Mouse (Mus musculus) embryonic facial prominence, embryonic 15.5 days (tissue): ENCODE measurements around the gene Sh3gl2. TPM values are rescaled to one million over a fixed set of nuclear protein-coding genes. Genes with fewer than 3 reads are reported as not detected.

Experiments
- ATAC-seq: fragments of 200-750 bp; cut with Nextera tagmentation; 2 replicates; pipeline ENCODE4 v1.8.0; 2017; ENCODE audit warnings: low read depth, moderate TSS enrichment; ENCODE audit not compliant: insufficient number of reproducible peaks, low FRiP score, low TSS enrichment
- H3K27ac ChIP-seq: fragments of 300-500 bp; sonication (generic); replicated peaks from 2 replicates; pipeline ENCODE4 v1.5.1; 2015; ENCODE audit warnings: mild to moderate bottlenecking, inconsistent platforms
- H3K27me3 ChIP-seq: fragments of 300-500 bp; sonication (generic); 2 replicates; pipeline ENCODE4 v1.6.1; 2015; ENCODE audit warnings: inconsistent platforms
- H3K36me3 ChIP-seq: fragments of 300-500 bp; sonication (generic); 2 replicates; pipeline ENCODE4 v1.6.1; 2015; ENCODE audit warnings: mild to moderate bottlenecking, inconsistent platforms
- H3K4me1 ChIP-seq: fragments of 300-500 bp; sonication (generic); 2 replicates; pipeline ENCODE4 v1.6.1; 2015; ENCODE audit warnings: inconsistent platforms
- H3K4me2 ChIP-seq: fragments of 300-500 bp; sonication (generic); replicated peaks from 2 replicates; pipeline ENCODE4 v1.6.1; 2015; ENCODE audit warnings: mild to moderate bottlenecking, inconsistent platforms
- H3K4me3 ChIP-seq: fragments of 300-500 bp; sonication (generic); replicated peaks from 2 replicates; pipeline ENCODE4 v1.5.1; 2015; ENCODE audit warnings: mild to moderate bottlenecking, inconsistent platforms
- H3K9ac ChIP-seq: fragments of 300-500 bp; sonication (generic); 2 replicates; pipeline ENCODE4 v1.6.1; 2015; ENCODE audit warnings: inconsistent platforms
- H3K9me3 ChIP-seq: fragments of 300-500 bp; sonication (generic); replicated peaks from 2 replicates; pipeline ENCODE4 v1.6.1; 2016; ENCODE audit warnings: inconsistent platforms
- WGBS: fragments of 180-500 bp; shearing (Covaris S2); methylation state at CpG from one replicate; pipeline ENCODE4 v1.1.7; 2015; 5-methylcytosine and 5-hydroxymethylcytosine counted together
- polyA plus RNA-seq: library from polyadenylated mRNA; unstranded; fragments of >200 nt; fragmentation: Nextera tagmentation; extraction: Ambion mirVana; gene quantifications from 2 replicates; pipeline ENCODE4 v1.2.1, GENCODE M21; 2015

Gene Sh3gl2
- polyA plus RNA-seq, 1 experiment from 2014 or later: 10.6 TPM

DNA sequence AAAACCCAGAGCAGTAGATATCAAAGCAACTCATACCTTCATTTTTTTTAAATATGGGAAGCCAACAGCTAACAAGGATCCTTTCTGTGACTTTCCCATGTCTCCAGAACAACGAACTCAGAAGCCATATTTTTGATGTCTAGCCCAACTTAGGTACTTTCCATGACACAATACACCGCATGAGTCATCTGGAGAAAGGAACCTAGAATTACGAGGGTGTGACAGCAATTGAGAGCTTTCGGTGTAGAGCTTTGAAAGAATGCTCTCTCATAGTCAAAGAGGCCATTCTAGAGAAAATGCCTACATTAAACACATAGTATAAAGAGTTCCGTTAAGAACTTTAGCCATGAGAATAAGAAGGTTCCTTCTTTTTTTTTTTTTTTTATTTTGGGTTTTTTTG is 413.8 kb downstream of the Sh3gl2 start:
- H3K27me3 ChIP-seq: no peaks in the 10 kb centered on the region
- H3K4me3 ChIP-seq: no peak overlapping the region
- no peaks in the 10 kb centered on the region for H3K9me3 ChIP-seq
- no peak overlapping the region for H3K27ac ChIP-seq
- 89% methylated on average over 5 of the region's 5 CpGs for WGBS
- H3K36me3 ChIP-seq: no peaks in the 10 kb centered on the region
- no peak overlapping the region for H3K4me2 ChIP-seq
- ATAC-seq: no peak
- no peak overlapping the region for H3K9ac ChIP-seq
- no peaks in the 10 kb centered on the region for H3K4me1 ChIP-seq

DNA sequence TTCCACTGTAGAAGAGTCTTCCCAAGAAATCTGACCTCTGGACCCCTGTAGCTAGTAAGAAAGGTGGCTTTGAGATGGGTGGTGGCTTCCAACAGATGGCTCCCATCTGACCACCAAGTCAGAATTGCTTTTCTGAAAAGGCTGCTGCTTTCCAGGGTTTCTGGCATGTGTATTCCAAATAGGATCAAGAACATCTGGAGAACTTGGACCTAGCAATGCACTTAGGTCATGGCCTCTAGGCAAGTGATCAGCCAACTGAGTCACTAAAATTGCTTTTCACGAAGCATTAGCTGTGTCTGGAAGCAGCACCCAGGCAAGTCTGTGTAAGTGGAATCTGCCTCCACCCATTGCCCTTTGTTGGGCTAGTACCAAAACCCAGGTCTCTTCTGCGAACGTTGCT is 414.3 kb downstream of the Sh3gl2 start:
- Histone ChIP-seq H3K9me3 (no peaks in the 10 kb centered on the region), H3K9ac (no peak overlapping the region), H3K27me3 (no peaks in the 10 kb centered on the region), H3K27ac (no peak overlapping the region), H3K4me2 (no peak overlapping the region), H3K4me1 (no peaks in the 10 kb centered on the region), H3K4me3 (no peak overlapping the region), H3K36me3 (no peaks in the 10 kb centered on the region)
- no peak for ATAC-seq
- 80% methylated on average over 3 of the region's 3 CpGs for WGBS

GRCm38 (mm10) chr4:85629381-85629780 is 424.5 kb downstream of the Sh3gl2 start:
- WGBS: 69% methylated on average over 7 of the region's 7 CpGs
- Histone ChIP-seq H3K4me1 (no peaks in the 10 kb centered on the region), H3K9ac (no peak overlapping the region), H3K4me2 (no peak overlapping the region), H3K36me3 (no peaks in the 10 kb centered on the region), H3K27me3 (no peaks in the 10 kb centered on the region), H3K9me3 (no peaks in the 10 kb centered on the region), H3K4me3 (no peak overlapping the region), H3K27ac (no peak overlapping the region)
- no peak for ATAC-seq

DNA sequence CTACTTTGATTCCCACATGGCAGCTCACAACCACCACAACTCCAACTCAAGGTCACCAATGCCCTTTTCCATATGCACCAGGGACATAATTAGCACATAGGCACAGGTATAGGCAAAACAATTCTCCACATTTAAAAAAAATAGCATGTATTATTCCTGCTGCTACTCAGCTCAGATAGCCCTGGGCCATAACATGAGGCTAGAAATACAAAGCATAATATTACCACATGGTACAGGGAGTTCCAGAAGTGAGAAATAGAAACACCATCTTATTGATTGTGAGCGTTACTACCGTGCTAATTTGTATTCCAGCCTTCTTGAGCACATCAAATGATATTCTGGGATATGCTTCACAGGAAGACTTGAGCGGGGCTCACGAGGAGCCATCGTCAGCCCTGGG is 464.3 kb downstream of the Sh3gl2 start:
- H3K4me1 ChIP-seq: 0 out of 2 replicates have a peak, but pooled peaks cover 4% of the 10 kb centered on the region
- no peaks in the 10 kb centered on the region for H3K36me3 ChIP-seq
- no peak overlapping the region for H3K4me3 ChIP-seq
- no peak overlapping the region for H3K4me2 ChIP-seq
- no peak overlapping the region for H3K27ac ChIP-seq
- WGBS: 79% methylated on average over 5 of the region's 5 CpGs
- no peak for ATAC-seq
- H3K9ac ChIP-seq: no peak overlapping the region
- H3K9me3 ChIP-seq: no peaks in the 10 kb centered on the region
- no peaks in the 10 kb centered on the region for H3K27me3 ChIP-seq

GRCm38 (mm10) chr4:85669735-85670134 is 464.8 kb downstream of the Sh3gl2 start:
- WGBS: 76% methylated on average over 1 of the region's 1 CpGs
- H3K9ac ChIP-seq: no peak overlapping the region
- ATAC-seq: no peak
- no peaks in the 10 kb centered on the region for H3K27me3 ChIP-seq
- no peak overlapping the region for H3K27ac ChIP-seq
- H3K4me3 ChIP-seq: no peak overlapping the region
- no peak overlapping the region for H3K4me2 ChIP-seq
- no peaks in the 10 kb centered on the region for H3K36me3 ChIP-seq
- H3K4me1 ChIP-seq: 0 out of 2 replicates have a peak, but pooled peaks cover 4% of the 10 kb centered on the region
- H3K9me3 ChIP-seq: no peaks in the 10 kb centered on the region

- WGBS: 43% methylated on average over 4 of the region's 4 CpGs
- ATAC-seq: no peak
- 0 out of 2 replicates have a peak, but pooled peaks cover 4% of the 10 kb centered on the region for H3K4me1 ChIP-seq
- no peak overlapping the region for H3K27ac ChIP-seq
- no peaks in the 10 kb centered on the region for H3K27me3 ChIP-seq
- H3K9ac ChIP-seq: no peak overlapping the region
- no peaks in the 10 kb centered on the region for H3K9me3 ChIP-seq
- H3K4me3 ChIP-seq: no peak overlapping the region
- H3K4me2 ChIP-seq: no peak overlapping the region
- H3K36me3 ChIP-seq: no peaks in the 10 kb centered on the region
Observed at GRCm38 (mm10) chr4:85672290-85672689, 467.4 kb downstream of the Sh3gl2 start.

DNA sequence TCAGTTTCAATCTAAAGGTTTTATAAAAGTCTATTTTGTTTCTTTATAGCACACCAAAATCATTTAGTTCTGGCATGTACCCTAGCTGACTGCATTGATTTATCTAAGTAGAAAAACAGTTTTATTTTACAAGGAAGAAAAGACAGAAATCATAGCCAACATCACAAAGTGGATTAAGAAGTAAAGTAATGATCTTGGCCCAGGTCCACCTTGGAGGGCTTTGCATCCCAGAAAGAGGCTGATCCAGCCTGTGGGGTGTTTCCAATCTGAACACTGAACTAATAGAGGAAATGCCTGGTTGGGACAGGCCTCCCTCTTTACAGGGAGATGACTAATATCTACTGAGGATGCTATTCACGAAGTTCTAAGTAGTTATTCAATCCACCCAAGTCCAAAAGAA is 472.7 kb downstream of the Sh3gl2 start:
- H3K4me2 ChIP-seq: no peak overlapping the region
- no peak for ATAC-seq
- H3K4me1 ChIP-seq: 0 out of 2 replicates have a peak, but pooled peaks cover 4% of the 10 kb centered on the region
- H3K36me3 ChIP-seq: no peaks in the 10 kb centered on the region
- H3K27me3 ChIP-seq: no peaks in the 10 kb centered on the region
- no peak overlapping the region for H3K27ac ChIP-seq
- no peaks in the 10 kb centered on the region for H3K9me3 ChIP-seq
- WGBS: 32% methylated on average over 1 of the region's 1 CpGs
- no peak overlapping the region for H3K4me3 ChIP-seq
- no peak overlapping the region for H3K9ac ChIP-seq

DNA sequence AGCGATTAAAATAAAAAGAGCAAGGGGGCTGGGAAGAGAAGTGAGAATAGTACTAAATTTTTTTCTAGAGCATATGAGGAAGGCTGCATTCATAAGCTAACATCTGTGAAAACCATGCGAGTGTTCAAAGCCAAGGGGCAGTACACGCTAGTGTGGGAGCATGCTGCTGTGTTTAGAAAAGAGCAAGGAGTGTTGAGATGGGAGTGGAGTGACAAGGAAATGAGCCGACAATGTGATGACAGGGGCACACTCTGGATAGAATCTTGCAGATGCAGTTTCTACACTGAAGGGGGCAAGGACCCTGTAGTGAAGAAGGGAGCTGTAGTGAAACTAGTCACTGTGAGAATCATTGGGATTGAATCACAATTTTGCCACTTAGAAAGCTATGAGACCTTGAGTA is 481.2 kb downstream of the Sh3gl2 start:
- Histone ChIP-seq H3K9me3 (no peaks in the 10 kb centered on the region), H3K27me3 (no peaks in the 10 kb centered on the region), H3K4me3 (no peak overlapping the region), H3K9ac (no peak overlapping the region), H3K4me2 (no peak overlapping the region), H3K4me1 (no peaks in the 10 kb centered on the region), H3K36me3 (no peaks in the 10 kb centered on the region), H3K27ac (no peak overlapping the region)
- 64% methylated on average over 4 of the region's 4 CpGs for WGBS
- ATAC-seq: no peak
